Mouse (Mus musculus): Measurements from ENCODE around the gene Rsph1. TPM values are rescaled to one million over a fixed set of nuclear protein-coding genes. Genes with fewer than 3 reads are reported as not detected.

The Rsph1 gene
- polyA plus RNA-seq, 1 experiment = 0.51 TPM

GRCm38 (mm10) chr17:31288999-31289726, 12.0 kb upstream of the Rsph1 start:
- no peaks in the 10 kb centered on the region for H3K27me3 ChIP-seq (ENCODE audit: control insufficient read depth, insufficient read depth, low read length)
- DNase-seq = no peak
- no peak for TF ChIP-seq CTCF (IDR thresholded peaks at IDR 0.05; ENCODE audit: borderline replicate concordance, control insufficient read depth, extremely low read depth, insufficient read depth, low read length, poor library complexity)
- no peak for TF ChIP-seq POLR2A (IDR thresholded peaks at IDR 0.05; ENCODE audit: control insufficient read depth, extremely low read depth, insufficient read depth, low read length, poor library complexity)
- no peak overlapping the region for H3K4me3 ChIP-seq (ENCODE audit: control insufficient read depth, insufficient read depth, low read length)
- H3K27ac ChIP-seq (ENCODE audit: control insufficient read depth, insufficient read depth, low read length) = no peak overlapping the region
- no peaks in the 10 kb centered on the region for H3K36me3 ChIP-seq (ENCODE audit: control insufficient read depth, insufficient read depth, low read length)
- WGBS = 35% methylated on average over 7 of the region's 7 CpGs
- H3K4me1 ChIP-seq (replicated peaks; ENCODE audit: control insufficient read depth, insufficient read depth, low read length) = peaks cover 3% of the 10 kb centered on the region; the same call in 1 of the 2 replicates

DNA sequence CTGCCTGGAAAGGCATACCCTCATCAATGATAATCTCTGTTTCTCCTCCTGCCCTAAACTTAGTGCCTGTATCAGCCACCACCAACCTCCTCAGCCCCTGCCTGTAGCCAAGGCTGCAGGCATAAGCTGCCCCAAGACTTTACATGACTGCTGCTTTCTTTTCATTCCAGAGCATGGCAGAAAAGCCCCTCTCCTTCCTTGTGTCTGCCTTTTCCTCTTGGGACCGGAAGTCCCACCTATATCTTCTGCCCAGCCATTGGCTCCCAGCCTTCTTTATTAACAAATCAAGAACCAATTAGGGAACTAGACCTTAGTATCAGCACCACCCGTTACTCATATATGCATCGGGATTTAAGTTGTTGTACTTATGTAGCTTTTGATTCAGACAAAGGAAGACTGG, 10.0 kb upstream of the Rsph1 start:
- Histone ChIP-seq H3K27me3 (ENCODE audit: control insufficient read depth, insufficient read depth, low read length) (no peaks in the 10 kb centered on the region), H3K4me3 (ENCODE audit: control insufficient read depth, insufficient read depth, low read length) (no peak overlapping the region), H3K27ac (ENCODE audit: control insufficient read depth, insufficient read depth, low read length) (no peak overlapping the region), H3K36me3 (ENCODE audit: control insufficient read depth, insufficient read depth, low read length) (no peaks in the 10 kb centered on the region), H3K4me1 (replicated peaks; ENCODE audit: control insufficient read depth, insufficient read depth, low read length) (peaks cover 3% of the 10 kb centered on the region; the same call in 1 of the 2 replicates)
- TF ChIP-seq POLR2A (IDR thresholded peaks at IDR 0.05; ENCODE audit: control insufficient read depth, extremely low read depth, insufficient read depth, low read length, poor library complexity) = no peak
- TF ChIP-seq CTCF (IDR thresholded peaks at IDR 0.05; ENCODE audit: borderline replicate concordance, control insufficient read depth, extremely low read depth, insufficient read depth, low read length, poor library complexity) = no peak
- no peak for DNase-seq
- WGBS = 88% methylated on average over 3 of the region's 3 CpGs

DNA sequence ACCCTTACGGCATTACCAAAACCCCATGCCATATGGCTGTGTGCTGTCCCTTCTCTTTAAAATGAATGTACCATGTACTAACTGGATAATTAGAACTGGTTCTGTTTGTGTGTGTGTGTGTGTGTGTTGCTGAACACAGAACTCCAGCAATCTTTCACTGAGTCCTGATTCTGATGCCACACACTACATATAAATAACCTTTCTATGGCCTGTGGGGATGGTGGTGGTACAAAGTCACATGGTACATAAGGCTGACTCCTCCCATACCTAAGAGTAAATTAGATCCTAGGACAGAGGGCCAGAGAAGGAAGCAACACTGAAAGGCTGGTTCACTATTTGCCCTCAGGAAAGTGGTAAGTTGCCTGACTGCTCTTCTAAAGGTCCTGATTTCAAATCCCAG, 9.3 kb upstream of the Rsph1 start, which contains the start of gene Slc37a1:
Gene Slc37a1, plus strand, starts transcription at position 301 of the 400 bp plus-strand sequence.
- Histone ChIP-seq H3K36me3 (ENCODE audit: control insufficient read depth, insufficient read depth, low read length) (no peaks in the 10 kb centered on the region), H3K4me3 (ENCODE audit: control insufficient read depth, insufficient read depth, low read length) (no peak within 1 kb of the TSS), H3K4me1 (replicated peaks; ENCODE audit: control insufficient read depth, insufficient read depth, low read length) (peaks cover 3% of the 10 kb centered on the region; the same call in 1 of the 2 replicates), H3K27me3 (ENCODE audit: control insufficient read depth, insufficient read depth, low read length) (no peaks in the 10 kb centered on the region), H3K27ac (ENCODE audit: control insufficient read depth, insufficient read depth, low read length) (no peak within 1 kb of the TSS)
- no peak for DNase-seq
- TF ChIP-seq CTCF (IDR thresholded peaks at IDR 0.05; ENCODE audit: borderline replicate concordance, control insufficient read depth, extremely low read depth, insufficient read depth, low read length, poor library complexity) (no peak), POLR2A (IDR thresholded peaks at IDR 0.05; ENCODE audit: control insufficient read depth, extremely low read depth, insufficient read depth, low read length, poor library complexity) (no peak)
- 100% methylated on average over 1 of the region's 1 CpGs for WGBS

- Histone ChIP-seq H3K36me3 (ENCODE audit: control insufficient read depth, insufficient read depth, low read length) (no peaks in the 10 kb centered on the region), H3K4me1 (replicated peaks; ENCODE audit: control insufficient read depth, insufficient read depth, low read length) (peaks cover 3% of the 10 kb centered on the region; the same call in 1 of the 2 replicates), H3K27ac (ENCODE audit: control insufficient read depth, insufficient read depth, low read length) (no peak overlapping the region), H3K27me3 (ENCODE audit: control insufficient read depth, insufficient read depth, low read length) (no peaks in the 10 kb centered on the region), H3K4me3 (ENCODE audit: control insufficient read depth, insufficient read depth, low read length) (no peak overlapping the region)
- no peak for TF ChIP-seq POLR2A (IDR thresholded peaks at IDR 0.05; ENCODE audit: control insufficient read depth, extremely low read depth, insufficient read depth, low read length, poor library complexity)
- no peak for TF ChIP-seq CTCF (IDR thresholded peaks at IDR 0.05; ENCODE audit: borderline replicate concordance, control insufficient read depth, extremely low read depth, insufficient read depth, low read length, poor library complexity)
- WGBS = 23% methylated on average over 2 of the region's 2 CpGs
- DNase-seq = no peak
These were observed 8.7 kb upstream of the Rsph1 start for GRCm38 (mm10) chr17:31285867-31286266.

DNA sequence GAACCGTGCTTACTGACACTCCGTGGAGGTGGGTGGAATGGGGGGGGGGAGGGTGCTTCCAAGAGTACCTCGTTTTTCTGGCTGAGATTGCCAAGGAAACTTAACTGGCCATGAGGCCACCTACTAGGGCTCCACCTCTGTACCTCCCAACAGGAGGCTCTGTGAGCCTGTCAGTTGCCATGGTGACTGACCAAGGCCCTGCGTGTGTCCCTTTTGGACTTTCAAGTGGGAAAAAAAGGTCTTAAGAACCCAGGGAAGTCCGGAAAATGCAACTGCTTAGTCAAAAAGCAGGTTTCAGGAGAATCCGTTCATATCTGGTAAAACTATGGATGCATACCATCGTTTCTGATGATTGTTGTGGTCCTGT, 5.5 kb upstream of the Rsph1 start:
- Histone ChIP-seq H3K36me3 (ENCODE audit: control insufficient read depth, insufficient read depth, low read length) (no peaks in the 10 kb centered on the region), H3K4me1 (replicated peaks; ENCODE audit: control insufficient read depth, insufficient read depth, low read length) (peaks cover 1% of the 10 kb centered on the region), H3K27ac (ENCODE audit: control insufficient read depth, insufficient read depth, low read length) (no peak overlapping the region), H3K27me3 (ENCODE audit: control insufficient read depth, insufficient read depth, low read length) (no peaks in the 10 kb centered on the region), H3K4me3 (ENCODE audit: control insufficient read depth, insufficient read depth, low read length) (no peak overlapping the region)
- 65% methylated on average over 7 of the region's 7 CpGs for WGBS
- no peak for DNase-seq
- no peak for TF ChIP-seq CTCF (IDR thresholded peaks at IDR 0.05; ENCODE audit: borderline replicate concordance, control insufficient read depth, extremely low read depth, insufficient read depth, low read length, poor library complexity)
- no peak for TF ChIP-seq POLR2A (IDR thresholded peaks at IDR 0.05; ENCODE audit: control insufficient read depth, extremely low read depth, insufficient read depth, low read length, poor library complexity)

GRCm38 (mm10) chr17:31281830-31282686, 4.9 kb upstream of the Rsph1 start:
- peaks cover 7% of the 10 kb centered on the region for H3K4me1 ChIP-seq (replicated peaks; ENCODE audit: control insufficient read depth, insufficient read depth, low read length)
- no peak overlapping the region for H3K27ac ChIP-seq (ENCODE audit: control insufficient read depth, insufficient read depth, low read length)
- DNase-seq = no peak
- no peak overlapping the region for H3K4me3 ChIP-seq (ENCODE audit: control insufficient read depth, insufficient read depth, low read length)
- TF ChIP-seq CTCF (IDR thresholded peaks at IDR 0.05; ENCODE audit: borderline replicate concordance, control insufficient read depth, extremely low read depth, insufficient read depth, low read length, poor library complexity) (no peak), POLR2A (IDR thresholded peaks at IDR 0.05; ENCODE audit: control insufficient read depth, extremely low read depth, insufficient read depth, low read length, poor library complexity) (no peak)
- WGBS = 73% methylated on average over 19 of the region's 19 CpGs
- no peaks in the 10 kb centered on the region for H3K36me3 ChIP-seq (ENCODE audit: control insufficient read depth, insufficient read depth, low read length)
- H3K27me3 ChIP-seq (ENCODE audit: control insufficient read depth, insufficient read depth, low read length) = no peaks in the 10 kb centered on the region

All from thymus, adult 2 months (tissue).